Mouse (Mus musculus): ENCODE results near the gene Ngfr.

The Ngfr gene

GRCm38 (mm10) chr11:95557032-95557431 is 30.5 kb downstream of the Ngfr start:
- TF ChIP-seq GATA4 (IDR thresholded peaks at IDR 0.05; ENCODE audit: insufficient replicate concordance, low read length) = no peak

GRCm38 (mm10) chr11:95555279-95555678 is 32.3 kb downstream of the Ngfr start:
- no peak for TF ChIP-seq GATA4 (IDR thresholded peaks at IDR 0.05; ENCODE audit: insufficient replicate concordance, low read length)

DNA sequence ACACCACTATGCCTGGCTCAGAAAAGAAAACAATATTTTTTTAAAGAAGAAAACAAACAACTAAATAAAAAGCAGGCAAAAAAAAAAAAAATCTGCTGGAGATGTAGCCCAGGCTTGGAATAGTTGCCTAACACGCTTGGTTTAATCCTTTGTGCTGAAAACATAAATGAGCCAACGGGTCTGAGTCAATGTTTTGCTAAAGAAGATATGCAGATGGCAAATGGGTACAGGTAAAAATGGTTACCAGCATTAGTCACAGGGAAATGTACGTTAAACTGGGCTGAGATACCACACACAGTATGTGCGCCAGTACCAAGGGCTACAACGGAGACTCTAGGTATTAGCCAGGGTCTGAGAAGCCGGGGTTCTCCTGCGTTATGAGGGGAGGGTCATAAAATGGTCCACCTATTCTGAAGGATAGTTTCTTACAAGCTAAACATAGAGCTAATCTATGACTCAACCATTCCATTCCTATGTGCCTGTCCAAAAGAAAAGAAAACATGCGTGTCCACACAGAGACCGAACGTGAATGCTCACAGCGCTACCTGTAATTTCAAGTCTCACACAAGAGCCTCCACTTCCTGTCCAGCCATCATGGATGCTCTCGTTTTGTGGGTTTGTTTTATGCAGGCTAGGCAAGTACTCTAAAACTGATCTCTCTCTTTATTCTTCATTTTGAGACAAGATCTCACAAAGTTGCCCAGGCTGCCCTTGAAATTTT is 37.1 kb downstream of the Ngfr start:
- TF ChIP-seq GATA4 (IDR thresholded peaks at IDR 0.05; ENCODE audit: insufficient replicate concordance, low read length) = no peak

DNA sequence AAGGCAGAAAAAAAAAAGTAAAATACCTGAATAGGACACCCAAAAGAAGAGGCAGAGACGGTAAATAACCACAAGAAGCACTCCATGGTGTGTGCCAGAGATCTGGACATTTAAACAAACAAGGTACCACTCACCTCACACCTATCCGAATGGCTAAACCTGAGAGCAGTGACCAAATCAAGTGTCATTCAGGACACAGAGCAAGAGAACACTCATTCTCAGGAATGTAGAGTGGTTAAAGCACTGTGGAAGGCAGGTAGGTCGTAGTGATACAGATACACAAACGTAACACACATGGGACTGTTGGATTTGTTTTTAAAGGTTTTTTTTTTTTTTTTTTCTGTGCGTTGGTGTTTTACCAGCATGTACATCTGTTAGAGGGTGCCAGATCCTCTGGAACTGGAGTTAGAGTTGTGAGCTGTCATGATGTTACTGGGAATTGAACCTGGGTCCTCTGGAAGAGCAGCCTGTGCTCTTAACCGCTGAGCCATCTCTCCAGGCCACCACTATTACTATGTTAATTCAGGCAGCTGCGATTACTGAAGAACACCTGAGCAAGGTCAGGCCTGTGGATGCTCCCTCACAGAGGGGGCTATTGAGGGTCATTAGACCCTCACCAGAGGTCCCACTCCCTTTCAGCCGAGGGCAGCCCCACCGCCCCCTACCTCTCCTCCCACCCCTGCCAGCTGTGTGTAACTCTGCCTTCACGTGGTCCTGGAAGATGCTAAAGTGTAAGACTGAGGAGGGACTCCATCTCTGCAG is 41.3 kb downstream of the Ngfr start:
- no peak for TF ChIP-seq GATA4 (IDR thresholded peaks at IDR 0.05; ENCODE audit: insufficient replicate concordance, low read length)

GRCm38 (mm10) chr11:95544546-95545327 is 42.8 kb downstream of the Ngfr start:
- TF ChIP-seq GATA4 (IDR thresholded peaks at IDR 0.05; ENCODE audit: insufficient replicate concordance, low read length) = no peak

DNA sequence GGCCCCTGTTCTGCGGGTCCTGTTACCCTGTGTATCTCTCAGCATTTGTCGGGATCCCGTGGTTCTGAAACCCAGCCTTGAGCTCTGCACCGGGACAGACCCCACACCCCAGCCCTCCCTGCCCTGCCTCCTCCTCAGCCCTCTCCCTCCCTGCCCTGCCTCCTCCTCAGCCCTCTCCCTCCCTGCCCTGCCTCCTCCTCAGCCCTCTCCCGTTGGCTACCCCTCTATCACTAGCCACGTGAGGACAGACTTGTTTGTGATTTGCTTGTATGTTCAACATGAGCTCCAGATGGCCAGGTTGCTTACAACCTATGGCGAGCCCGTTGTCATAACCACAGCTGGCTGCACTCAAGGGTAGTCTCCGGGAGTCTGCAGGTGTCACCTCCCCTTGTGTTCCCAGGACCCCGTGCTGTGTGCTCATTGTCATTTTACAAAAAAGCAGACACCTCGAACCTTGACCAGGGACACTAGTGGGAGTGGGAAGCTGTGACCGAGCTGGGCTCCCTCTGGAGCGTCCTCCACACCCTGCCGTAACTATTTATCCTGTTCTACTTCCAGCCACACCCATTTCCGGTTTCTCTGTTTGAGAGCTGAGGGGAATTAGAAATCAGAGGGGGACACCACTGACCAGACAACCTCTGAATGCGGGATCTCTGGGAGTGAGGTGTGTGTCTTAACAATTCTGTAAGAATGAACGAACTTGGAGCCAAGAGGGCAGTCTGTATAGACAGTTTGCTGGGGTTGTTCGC is 46.7 kb downstream of the Ngfr start:
- no peak for TF ChIP-seq GATA4 (IDR thresholded peaks at IDR 0.05; ENCODE audit: insufficient replicate concordance, low read length)

DNA sequence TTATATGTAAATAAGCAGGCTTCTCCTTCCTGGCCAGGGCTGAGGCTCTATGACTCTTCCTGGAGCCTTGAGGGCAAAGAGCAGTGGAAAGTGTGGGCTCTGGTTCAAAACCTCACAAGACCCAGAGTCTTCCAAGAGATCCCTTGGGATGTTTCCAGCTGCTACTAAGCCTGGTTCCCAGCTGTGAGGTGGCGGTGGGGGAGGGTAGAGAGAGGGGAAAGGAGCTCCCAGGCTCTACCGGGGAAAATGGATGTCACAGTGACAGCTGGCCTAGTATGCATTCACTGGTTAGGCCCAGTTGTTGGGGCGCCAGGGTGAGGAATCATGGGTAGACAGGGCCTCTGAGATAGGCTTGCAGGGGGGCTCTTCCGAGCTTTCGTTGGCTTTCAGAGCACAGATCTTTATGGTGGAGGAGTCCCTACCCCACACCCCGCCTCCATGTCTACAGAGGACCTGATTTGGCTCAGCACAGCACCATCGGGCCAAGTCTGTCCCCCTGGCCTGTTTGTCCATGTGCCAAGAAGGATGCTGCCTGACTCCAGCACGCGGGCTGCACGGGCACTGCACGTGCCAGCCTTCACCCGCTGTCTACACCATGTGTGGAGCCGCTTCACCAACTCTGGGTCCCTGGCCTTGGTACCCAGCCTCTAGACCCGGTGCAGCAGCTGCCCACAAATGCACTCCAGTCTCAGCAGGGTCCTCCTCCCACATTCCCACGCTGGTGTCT is 49.0 kb downstream of the Ngfr start:
- TF ChIP-seq GATA4 (IDR thresholded peaks at IDR 0.05; ENCODE audit: insufficient replicate concordance, low read length) = no peak

GRCm38 (mm10) chr11:95533484-95534160 is 53.9 kb downstream of the Ngfr start:
- TF ChIP-seq GATA4 (IDR thresholded peaks at IDR 0.05; ENCODE audit: insufficient replicate concordance, low read length) = no peak

DNA sequence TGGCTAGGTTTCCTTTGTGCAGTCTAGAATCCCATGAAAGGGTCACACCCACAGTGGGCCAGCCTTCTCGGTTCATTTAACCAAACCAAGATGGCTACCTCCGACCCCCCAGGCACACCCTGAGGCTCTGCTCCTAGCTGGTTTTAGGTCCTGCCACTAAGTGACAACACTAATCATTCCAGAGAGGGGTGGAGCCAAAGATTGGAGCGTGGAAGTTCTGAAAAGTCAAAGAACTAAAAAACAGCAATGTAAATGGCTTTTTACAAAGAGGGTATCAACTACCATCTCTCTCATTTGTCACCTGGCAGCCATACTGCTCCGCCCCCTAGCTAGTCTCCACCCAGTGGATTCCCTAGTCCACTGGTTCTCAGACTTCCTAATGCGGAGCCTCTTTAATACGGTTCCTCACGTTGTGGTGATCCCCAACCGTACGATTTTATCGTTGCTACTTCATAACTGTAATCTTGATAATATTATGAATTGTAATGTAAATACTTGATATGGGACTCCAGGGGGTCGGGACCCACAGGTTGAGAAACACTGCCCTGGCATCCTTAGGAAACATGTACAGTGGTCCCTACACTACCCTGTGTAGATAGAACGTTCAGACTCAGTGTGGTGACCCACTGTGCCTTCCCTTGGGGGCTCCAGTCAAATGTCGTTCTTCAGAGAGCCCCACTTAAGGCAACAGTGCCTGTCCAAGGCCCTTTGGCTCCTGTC is 55.0 kb downstream of the Ngfr start:
- TF ChIP-seq GATA4 (IDR thresholded peaks at IDR 0.05; ENCODE audit: insufficient replicate concordance, low read length) = no peak

DNA sequence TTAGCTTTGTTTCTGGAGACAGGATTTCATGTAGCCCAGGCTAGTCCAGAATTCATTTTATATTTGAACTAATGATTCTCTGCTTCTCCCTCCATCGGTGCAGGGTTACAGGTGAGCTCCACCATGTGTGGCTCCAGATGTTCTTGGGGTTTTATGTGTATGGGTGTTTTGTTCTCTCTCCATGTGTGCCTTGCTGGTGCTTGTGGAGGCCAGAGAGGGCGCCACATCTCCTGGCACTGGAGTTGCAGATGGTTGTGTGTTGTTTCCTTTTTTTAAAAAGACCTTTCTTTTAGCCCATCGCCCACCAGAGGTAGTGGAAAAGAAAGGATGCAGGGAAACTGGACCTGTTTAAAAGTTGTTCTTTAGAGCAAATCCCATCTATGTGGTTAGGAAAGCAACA is 59.3 kb downstream of the Ngfr start:
- no peak for TF ChIP-seq GATA4 (IDR thresholded peaks at IDR 0.05; ENCODE audit: insufficient replicate concordance, low read length)

DNA sequence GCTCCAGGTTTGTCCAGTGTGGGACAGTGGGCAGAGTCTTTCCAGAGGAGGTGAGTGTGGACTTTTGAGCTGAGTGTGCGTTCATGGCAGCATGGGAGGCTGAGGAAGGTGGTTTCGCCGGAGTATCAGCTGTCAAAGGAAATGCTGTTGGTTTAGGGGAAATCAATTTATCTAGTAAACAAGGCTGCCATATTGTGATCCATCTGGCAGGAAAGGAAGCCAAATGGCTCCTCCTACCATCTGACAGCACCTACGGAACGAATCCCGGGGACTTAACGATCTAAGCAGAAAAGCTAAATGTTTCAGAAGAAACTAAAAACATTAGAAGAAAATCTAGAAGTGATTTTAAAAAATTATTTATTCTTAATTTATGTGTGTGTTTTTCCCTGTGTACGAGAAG is 60.2 kb downstream of the Ngfr start:
- no peak for TF ChIP-seq GATA4 (IDR thresholded peaks at IDR 0.05; ENCODE audit: insufficient replicate concordance, low read length)

DNA sequence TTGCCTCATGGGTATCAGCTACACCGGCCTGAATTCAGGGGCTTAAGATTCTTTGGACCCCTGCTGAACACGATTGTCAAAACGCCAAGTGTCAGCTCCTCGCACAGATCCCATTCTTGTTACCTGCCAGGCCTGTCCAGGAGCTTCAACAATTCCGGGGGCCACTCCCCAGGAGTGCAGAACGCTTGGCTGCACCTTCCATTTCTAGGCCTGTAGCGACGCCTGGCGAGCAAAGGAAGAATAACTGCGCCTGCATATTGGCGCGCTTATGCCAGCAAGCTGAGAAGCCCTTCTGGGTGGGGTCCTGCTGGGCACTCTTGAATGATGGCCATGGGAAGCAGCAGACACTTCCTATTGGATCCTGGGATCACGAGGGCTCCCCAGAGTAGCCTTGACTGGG is 66.0 kb downstream of the Ngfr start:
- no peak for TF ChIP-seq GATA4 (IDR thresholded peaks at IDR 0.05; ENCODE audit: insufficient replicate concordance, low read length)

GRCm38 (mm10) chr11:95520456-95521072 is 67.0 kb downstream of the Ngfr start:
- no peak for TF ChIP-seq GATA4 (IDR thresholded peaks at IDR 0.05; ENCODE audit: insufficient replicate concordance, low read length)
